Mouse (Mus musculus): ENCODE data around the gene Cyb561a3. TPM values are rescaled to one million over a fixed set of nuclear protein-coding genes. Genes with fewer than 3 reads are reported as not detected.

Gene Cyb561a3
- total and polyA plus RNA-seq, 3 experiments: 7.6 to 14.3 TPM; not detected in 1

DNA sequence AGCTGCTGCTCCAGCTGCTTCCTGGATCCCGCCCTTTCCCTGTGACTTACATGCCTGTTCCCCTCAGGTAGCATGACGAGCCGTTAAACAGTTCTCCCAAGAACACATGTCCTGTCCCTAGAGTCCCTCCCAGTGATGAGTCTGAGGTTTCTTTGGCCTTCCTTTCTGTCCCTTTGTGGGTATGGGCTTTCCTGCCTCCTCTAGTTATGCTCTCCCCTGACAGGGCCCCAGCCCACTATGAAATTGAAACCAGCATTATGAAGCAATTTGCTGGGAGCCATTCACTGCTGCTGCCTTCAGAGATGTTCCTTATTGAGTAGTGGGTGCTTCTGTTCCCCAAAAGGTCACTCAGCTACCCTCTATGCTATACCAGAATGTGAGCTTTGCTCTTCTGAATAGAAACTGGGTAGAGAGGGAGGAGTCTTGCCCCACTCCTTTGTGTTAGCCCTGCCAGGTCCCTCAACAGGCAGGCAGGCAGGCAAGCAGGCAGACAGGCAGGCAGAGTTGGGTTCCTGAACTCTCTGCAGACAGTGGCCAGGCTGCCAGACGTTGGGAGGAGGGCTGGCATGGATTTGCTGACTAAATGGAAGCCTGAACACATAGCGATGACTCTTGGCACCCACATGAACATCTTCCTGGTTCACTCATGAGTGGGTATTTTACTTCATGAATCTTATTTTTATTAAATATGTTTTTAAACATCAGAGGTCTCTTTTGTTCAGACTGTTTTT is 12.3 kb downstream of the Cyb561a3 start:
- H3K4me3 ChIP-seq (ENCODE audit: control insufficient read depth in 1 of 2, insufficient read depth in 1 of 2, low read depth in 2 of 2, low read length in 2 of 2): no peak overlapping the region

DNA sequence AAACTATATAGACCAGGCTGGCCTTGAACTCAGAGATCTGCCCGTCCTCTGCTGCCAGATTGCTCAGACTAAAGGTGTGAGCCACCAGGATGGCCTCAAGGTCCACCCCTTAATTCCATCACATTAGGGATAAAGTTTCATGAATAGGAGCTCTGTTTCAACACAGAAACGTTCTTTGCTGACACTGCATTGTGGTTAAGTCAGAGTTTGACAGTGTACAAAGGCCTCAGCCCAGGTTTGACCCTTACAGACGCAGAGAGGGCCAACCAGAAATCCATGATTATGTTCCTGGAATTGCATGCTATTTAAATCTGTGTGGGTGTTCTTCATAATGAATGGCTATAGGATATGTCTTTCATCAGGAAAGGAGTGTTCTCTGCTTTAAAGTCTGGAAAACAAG is 13.3 kb downstream of the Cyb561a3 start:
- no peak for TF ChIP-seq ZNF384 (IDR thresholded peaks at IDR 0.05; ENCODE audit: low read depth, low read length)
- TF ChIP-seq RCOR1 (IDR thresholded peaks at IDR 0.05; ENCODE audit: low read depth, low read length): no peak
- TF ChIP-seq ZKSCAN1 (IDR thresholded peaks at IDR 0.05; ENCODE audit: low read depth, low read length): no peak
- no peak for TF ChIP-seq TBP (IDR thresholded peaks at IDR 0.05; ENCODE audit: low read depth, low read length)
- no peak for TF ChIP-seq MAZ (IDR thresholded peaks at IDR 0.05; ENCODE audit: low read depth, low read length)
- TF ChIP-seq POLR2AphosphoS2 (IDR thresholded peaks at IDR 0.05; ENCODE audit: low read length): no peak
- TF ChIP-seq RAD21 (IDR thresholded peaks at IDR 0.05; ENCODE audit: low read depth, low read length): no peak
- TF ChIP-seq ZMIZ1 (IDR thresholded peaks at IDR 0.05; ENCODE audit: low read depth, low read length): no peak
- TF ChIP-seq JUND (IDR thresholded peaks at IDR 0.05; ENCODE audit: low read depth, low read length): no peak
- TF ChIP-seq MYC (IDR thresholded peaks at IDR 0.05; ENCODE audit: low read depth, low read length): no peak
- no peak for TF ChIP-seq MAFK (IDR thresholded peaks at IDR 0.05; ENCODE audit: borderline replicate concordance, low read depth, low read length)
- TF ChIP-seq MEF2A (IDR thresholded peaks at IDR 0.05; ENCODE audit: extremely low read depth, insufficient replicate concordance, low read depth, low read length, poor library complexity, severe bottlenecking): no peak
- no peaks in the 10 kb centered on the region for H3K4me1 ChIP-seq (ENCODE audit: control insufficient read depth in 1 of 2, insufficient read depth in 2 of 2, low read length in 2 of 2)
- H3K36me3 ChIP-seq (ENCODE audit: control insufficient read depth in 1 of 2, insufficient read depth in 2 of 2, low read length in 2 of 2): no peaks in the 10 kb centered on the region
- DNase-seq (ENCODE audit: low read depth, low spot score): no peak
- no peak overlapping the region for H3K9ac ChIP-seq (ENCODE audit: control insufficient read depth, low read depth, low read length, poor library complexity, severe bottlenecking)
- no peaks in the 10 kb centered on the region for H3K9me3 ChIP-seq (replicated peaks; ENCODE audit: insufficient read depth, low read length)
- H3K79me2 ChIP-seq (ENCODE audit: control insufficient read depth, insufficient read depth, low read length, poor library complexity): no peaks in the 10 kb centered on the region
- no peak overlapping the region for H3K4me3 ChIP-seq (ENCODE audit: control insufficient read depth in 1 of 2, insufficient read depth in 1 of 2, low read depth in 2 of 2, low read length in 2 of 2)
- no peaks in the 10 kb centered on the region for H3K27me3 ChIP-seq (ENCODE audit: control insufficient read depth in 1 of 2, insufficient read depth in 2 of 2, low read length in 2 of 2)
- H3K27ac ChIP-seq (ENCODE audit: control insufficient read depth, low read depth, low read length): no peak overlapping the region

More for the DNA sequence above, 12.3 kb downstream of the Cyb561a3 start:
- no peak for DNase-seq (ENCODE audit: low read depth, low spot score)
- Histone ChIP-seq H3K9ac (ENCODE audit: control insufficient read depth, low read depth, low read length, poor library complexity, severe bottlenecking) (no peak overlapping the region), H3K79me2 (ENCODE audit: control insufficient read depth, insufficient read depth, low read length, poor library complexity) (no peaks in the 10 kb centered on the region), H3K36me3 (ENCODE audit: control insufficient read depth in 1 of 2, insufficient read depth in 2 of 2, low read length in 2 of 2) (no peaks in the 10 kb centered on the region), H3K4me1 (ENCODE audit: control insufficient read depth in 1 of 2, insufficient read depth in 2 of 2, low read length in 2 of 2) (no peaks in the 10 kb centered on the region), H3K27ac (ENCODE audit: control insufficient read depth, low read depth, low read length) (no peak overlapping the region), H3K27me3 (ENCODE audit: control insufficient read depth in 1 of 2, insufficient read depth in 2 of 2, low read length in 2 of 2) (no peaks in the 10 kb centered on the region), H3K9me3 (replicated peaks; ENCODE audit: insufficient read depth, low read length) (no peaks in the 10 kb centered on the region)
- TF ChIP-seq RAD21 (IDR thresholded peaks at IDR 0.05; ENCODE audit: low read depth, low read length) (no peak), USF2 (IDR thresholded peaks at IDR 0.05; ENCODE audit: borderline replicate concordance in 1 of 2, insufficient read depth in 1 of 2, low read depth in 1 of 2, low read length in 2 of 2) (no peak), TBP (IDR thresholded peaks at IDR 0.05; ENCODE audit: low read depth, low read length) (no peak), ZC3H11A (IDR thresholded peaks at IDR 0.05; ENCODE audit: low read depth, low read length) (no peak), ELF1 (IDR thresholded peaks at IDR 0.05; ENCODE audit: low read depth, low read length) (no peak), MAZ (IDR thresholded peaks at IDR 0.05; ENCODE audit: low read depth, low read length) (no peak), USF1 (IDR thresholded peaks at IDR 0.05; ENCODE audit: low read depth, low read length) (no peak), JUND (IDR thresholded peaks at IDR 0.05; ENCODE audit: low read depth, low read length) (no peak), E2F4 (IDR thresholded peaks at IDR 0.05; ENCODE audit: borderline replicate concordance, low read depth, low read length) (no peak), SIN3A (IDR thresholded peaks at IDR 0.05; ENCODE audit: low read length) (no peak), MXI1 (IDR thresholded peaks at IDR 0.05; ENCODE audit: low read depth, low read length) (no peak), SMC3 (IDR thresholded peaks at IDR 0.05; ENCODE audit: low read depth, low read length) (no peak), POLR2AphosphoS2 (IDR thresholded peaks at IDR 0.05; ENCODE audit: low read length) (no peak), EP300 (IDR thresholded peaks at IDR 0.05; ENCODE audit: low read depth in 1 of 2, low read length in 2 of 2) (no peak), MAX (IDR thresholded peaks at IDR 0.05; ENCODE audit: low read length) (no peak), ZNF384 (IDR thresholded peaks at IDR 0.05; ENCODE audit: low read depth, low read length) (no peak), GABPA (IDR thresholded peaks at IDR 0.05; ENCODE audit: low read depth, low read length) (no peak)

Data from MEL (cell line).